Mouse (Mus musculus) T-cell, adult 66 days (primary cell): ENCODE data around the gene Gm20825. TPM values are rescaled to one million over a fixed set of nuclear protein-coding genes. Genes with fewer than 3 reads are reported as not detected.

Experiments used
- total RNA-seq, 2 experiments: library from RNA; stranded (reverse); gene quantifications; 3 replicates in 1 of 2; 4 replicates in 1 of 2; pipeline ENCODE4 v1.2.4; 2023

Gene Gm20825
- total RNA-seq: not detected

DNA sequence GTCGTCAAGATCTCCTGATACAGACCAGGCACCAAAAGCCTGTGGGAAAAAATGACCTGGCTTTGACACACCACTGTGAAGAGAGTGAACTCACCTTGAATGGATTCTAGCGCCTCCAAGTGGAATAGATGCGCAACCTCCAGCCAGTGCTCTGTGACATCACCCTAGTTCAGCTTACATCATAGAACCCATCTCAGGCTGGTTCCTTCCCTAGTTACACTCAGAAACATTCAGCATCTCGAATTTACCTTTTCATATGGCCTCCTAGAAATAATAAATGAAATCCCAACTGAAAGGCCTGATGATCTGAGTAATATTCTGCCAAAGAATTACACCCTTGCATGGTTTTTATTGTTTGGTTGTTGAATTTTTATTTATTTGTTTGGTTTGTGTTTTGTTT, at the start of gene Gm20825:
Gene Gm20825, minus strand, starts transcription at position 101 of the 400 bp plus-strand sequence.

Other genes starting within 250 kb of the Gm20825 start
- not detected for gene Gm29049, start 74.3 kb downstream of the Gm20825 start, total RNA-seq
- gene Gm20824, start 186.4 kb upstream of the Gm20825 start, total RNA-seq: not detected